Mouse (Mus musculus) thymus, adult 2 months (tissue): ENCODE data around the gene Iqcj.

Source experiments
- CTCF ChIP-seq: fragments of 200-500 bp; IDR thresholded peaks from 2 replicates; pipeline ENCODE4 v1.5.1; 2012; ENCODE audit warnings: mild to moderate bottlenecking, control low read depth, low read length, moderate library complexity, borderline replicate concordance; ENCODE audit not compliant: control insufficient read depth, poor library complexity, insufficient read depth; ENCODE audit errors: extremely low read depth
- POLR2A ChIP-seq: fragments of 200-500 bp; IDR thresholded peaks from 2 replicates; pipeline ENCODE4 v1.6.1; 2012; ENCODE audit warnings: mild to moderate bottlenecking, low read length, control low read depth, moderate library complexity; ENCODE audit not compliant: control insufficient read depth, poor library complexity, insufficient read depth; ENCODE audit errors: extremely low read depth

DNA sequence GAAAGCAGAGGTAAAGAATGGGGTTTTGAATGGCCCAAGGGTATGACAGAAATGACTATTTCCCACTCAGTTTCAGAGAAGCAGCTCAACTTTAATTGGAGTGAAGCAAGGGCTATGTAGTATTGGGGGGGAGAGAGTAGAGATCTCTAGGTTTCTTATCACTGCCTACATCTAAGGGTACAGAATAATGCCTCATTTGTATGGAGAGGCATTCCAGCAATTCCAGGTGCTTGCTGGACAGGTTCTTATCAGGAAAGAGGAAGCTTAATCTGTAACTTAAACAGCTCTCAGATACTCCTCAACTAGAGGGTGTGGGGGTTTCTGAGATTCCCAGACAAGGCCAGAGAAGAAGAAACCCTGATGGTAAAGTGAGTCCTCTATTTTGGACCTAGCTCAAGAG lies 120.3 kb downstream of the Iqcj start:
- no peak for TF ChIP-seq CTCF
- no peak for TF ChIP-seq POLR2A
